Mouse (Mus musculus) megakaryocyte, embryonic 14.5 days (primary cell): Measurements from ENCODE around the gene Csnk1e.

Experiments
- FLI1 ChIP-seq: IDR thresholded peaks from 2 replicates; pipeline ENCODE4 v1.6.1; 2012; ENCODE audit warnings: low read length, inconsistent platforms, mixed read lengths
- GATA1 ChIP-seq: IDR thresholded peaks from 3 replicates; pipeline ENCODE4 v1.6.1; 2012; ENCODE audit warnings: mixed read lengths, low read length, inconsistent platforms, borderline replicate concordance

DNA sequence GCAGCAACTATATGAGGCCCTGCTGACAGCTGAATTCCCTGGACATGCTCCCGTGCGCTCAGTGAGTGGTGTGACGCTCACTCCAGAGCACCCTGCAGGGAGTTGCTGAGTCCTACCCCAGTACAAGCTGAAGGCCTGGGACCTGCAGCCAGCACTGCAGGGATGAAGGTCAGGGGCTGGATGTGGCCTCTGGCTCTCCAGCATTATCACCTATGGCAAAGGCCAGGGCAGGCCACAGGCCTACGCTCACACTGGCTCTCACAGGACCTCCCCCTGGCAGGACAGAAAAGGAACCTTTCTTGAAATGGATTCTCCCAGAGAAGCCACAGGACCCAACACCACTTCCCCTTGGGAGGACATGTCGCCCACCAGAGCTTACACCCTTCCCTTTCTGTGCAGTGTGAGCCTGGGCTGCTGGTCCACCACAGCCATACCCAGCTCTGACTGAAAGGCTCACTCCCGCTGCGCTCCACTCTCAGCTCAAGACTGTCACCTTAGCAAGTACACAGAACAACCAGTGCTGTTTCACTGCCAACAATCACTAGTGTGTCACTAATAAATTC lies 85.0 kb downstream of the Csnk1e start:
- TF ChIP-seq GATA1 (no peak), FLI1 (no peak)
